Mouse (Mus musculus) kidney, adult 2 months (tissue): ENCODE measurements around the gene Cenpu. TPM values are rescaled to one million over a fixed set of nuclear protein-coding genes. Genes with fewer than 3 reads are reported as not detected.
"Not testable (repeated sequence)": the region's sequence is repeated elsewhere in the genome, so short reads cannot be mapped to it uniquely, and the experiment has no call there.

Experiments
- DNase-seq: peaks from one replicate; pipeline ENCODE4 v3.0.0; 2021
- H3K27ac ChIP-seq: fragments of 200-500 bp; 2 replicates; pipeline ENCODE4 v1.5.1; 2012; ENCODE audit warnings: low read depth, low read length, control low read depth, inconsistent platforms; ENCODE audit not compliant: insufficient read depth
- H3K27me3 ChIP-seq: fragments of 200-500 bp; replicated peaks from 2 replicates; pipeline ENCODE4 v1.6.1; 2012; ENCODE audit warnings: mild to moderate bottlenecking, moderate library complexity, low read length, inconsistent platforms; ENCODE audit not compliant: control insufficient read depth, insufficient read depth
- H3K36me3 ChIP-seq: fragments of 200-500 bp; 2 replicates; pipeline ENCODE4 v1.6.1; 2012; ENCODE audit warnings: mild to moderate bottlenecking, moderate library complexity, low read length, inconsistent platforms; ENCODE audit not compliant: control insufficient read depth, insufficient read depth
- H3K4me1 ChIP-seq: fragments of 200-500 bp; 2 replicates; pipeline ENCODE4 v1.6.1; 2011; ENCODE audit warnings: low read length; ENCODE audit not compliant: control insufficient read depth, insufficient read depth
- H3K4me3 ChIP-seq: fragments of 200-500 bp; 2 replicates; pipeline ENCODE4 v1.5.1; 2011; ENCODE audit warnings: mild to moderate bottlenecking, low read depth, low read length, control low read depth; ENCODE audit not compliant: insufficient read depth
- CTCF ChIP-seq: fragments of 200-500 bp; conservative IDR thresholded peaks from 2 replicates; pipeline ENCODE4 v1.5.1; 2011; ENCODE audit warnings: low read depth, mild to moderate bottlenecking, control low read depth, low read length, moderate library complexity, mixed read lengths; ENCODE audit not compliant: insufficient read depth, insufficient read length
- POLR2A ChIP-seq: fragments of 200-500 bp; IDR thresholded peaks from one replicate; pipeline ENCODE4 v1.6.1; 2011; ENCODE audit warnings: low read depth, low read length, control low read depth
- WGBS: fragments of 180-500 bp; shearing (Covaris S2); methylation state at CpG from one replicate; pipeline ENCODE4 v1.1.7; 2018; 5-methylcytosine and 5-hydroxymethylcytosine counted together
- polyA plus RNA-seq: library from polyadenylated mRNA; depleted of rRNA; stranded (reverse); fragments of >200 nt; gene quantifications from 2 replicates; pipeline ENCODE4 v1.2.3, GENCODE M21; 2012

The Cenpu gene
- polyA plus RNA-seq, 1 experiment = 0.67 TPM

DNA sequence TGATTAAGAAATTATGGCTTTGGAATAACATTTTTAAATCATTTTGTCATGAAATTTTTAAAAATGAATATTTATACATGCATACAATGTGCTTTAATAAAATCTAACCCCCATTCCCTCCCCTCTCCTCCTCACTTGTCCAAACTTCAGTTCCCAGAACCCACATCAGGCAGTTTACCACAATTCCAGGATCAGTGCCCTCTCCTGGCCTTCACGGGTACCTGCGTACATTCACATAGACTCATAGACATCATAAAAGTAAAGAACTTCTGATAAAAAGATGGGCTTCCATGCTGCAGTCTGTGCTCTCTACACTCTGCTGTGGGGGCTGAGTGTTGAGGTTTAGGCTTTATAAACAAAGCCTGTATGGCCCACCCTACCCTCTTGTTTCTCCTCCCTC lies 17.1 kb downstream of the Cenpu start:
- no peak for DNase-seq
- no peaks in the 10 kb centered on the region for H3K27me3 ChIP-seq
- WGBS = 81% methylated on average over 2 of the region's 2 CpGs
- H3K27ac ChIP-seq = no peak overlapping the region
- TF ChIP-seq CTCF = peak; percentile 46
- TF ChIP-seq POLR2A = no peak
- H3K4me1 ChIP-seq = no peaks in the 10 kb centered on the region
- H3K4me3 ChIP-seq = no peak overlapping the region
- no peaks in the 10 kb centered on the region for H3K36me3 ChIP-seq

DNA sequence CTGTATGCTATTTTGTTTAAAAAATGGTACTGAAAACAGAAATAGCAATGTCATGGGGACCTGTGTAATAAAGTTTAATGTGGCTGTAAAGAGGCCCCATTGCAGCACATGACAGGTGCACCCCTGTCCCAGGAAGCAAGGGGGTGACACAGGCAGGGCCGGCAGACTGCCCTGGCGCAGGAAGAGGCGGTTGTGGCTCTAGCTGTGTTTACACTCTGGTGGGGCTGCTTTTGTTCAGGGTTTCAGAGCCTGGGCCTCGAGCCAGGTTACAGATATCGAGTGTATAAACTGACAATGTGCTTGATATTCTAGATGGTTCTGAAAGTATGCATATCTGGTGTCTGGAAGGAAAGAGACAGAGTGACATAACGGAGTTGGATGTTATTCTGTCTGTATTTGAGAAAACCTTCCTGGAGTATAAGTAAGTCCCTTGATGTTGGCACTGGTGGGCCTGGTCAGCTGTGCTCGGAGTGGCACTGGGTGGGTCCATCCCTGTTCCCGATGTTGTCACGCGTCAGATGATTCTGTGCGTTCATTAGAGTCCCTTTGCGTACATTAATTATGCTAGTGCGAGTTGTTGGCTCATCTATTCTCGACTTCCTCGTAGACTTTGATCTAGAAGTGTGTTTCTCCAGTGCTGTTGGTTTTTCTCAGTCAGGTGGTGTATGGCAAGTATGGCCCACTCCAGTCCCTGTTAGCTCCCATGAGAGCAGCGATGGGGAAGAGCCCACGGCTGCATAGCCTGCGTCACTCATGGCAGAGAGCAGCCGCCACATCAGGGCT lies 18.0 kb downstream of the Cenpu start:
- no peak overlapping the region for H3K4me3 ChIP-seq
- H3K27ac ChIP-seq = no peak overlapping the region
- H3K4me1 ChIP-seq = no peaks in the 10 kb centered on the region
- TF ChIP-seq POLR2A (no peak), CTCF (no peak)
- no peaks in the 10 kb centered on the region for H3K27me3 ChIP-seq
- WGBS = 89% methylated on average over 19 of the region's 19 CpGs
- DNase-seq = no peak
- no peaks in the 10 kb centered on the region for H3K36me3 ChIP-seq

DNA sequence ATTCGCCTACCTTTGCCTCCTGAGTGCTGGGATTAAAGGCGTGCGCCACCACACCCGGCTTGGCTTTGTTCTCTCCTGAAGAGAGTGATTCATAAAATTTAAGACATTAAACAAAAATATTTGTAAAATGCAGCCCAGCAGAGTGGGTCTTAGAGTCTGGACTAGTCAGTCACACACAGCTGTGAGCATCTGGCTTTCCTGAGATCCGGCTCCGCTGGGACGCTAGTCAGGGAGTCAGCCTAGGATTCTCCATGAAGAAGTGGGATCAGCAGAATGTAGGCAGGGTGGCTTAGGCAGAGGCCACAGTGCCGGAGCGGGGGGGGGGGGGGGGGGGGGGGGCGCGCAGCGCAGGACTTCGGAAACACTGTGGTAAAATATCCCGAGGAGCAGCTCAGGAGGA lies 18.8 kb downstream of the Cenpu start:
- WGBS = 85% methylated on average over 14 of the region's 14 CpGs
- H3K36me3 ChIP-seq = no peaks in the 10 kb centered on the region
- no peaks in the 10 kb centered on the region for H3K4me1 ChIP-seq
- H3K27me3 ChIP-seq = no peaks in the 10 kb centered on the region
- TF ChIP-seq CTCF (no peak), POLR2A (no peak)
- no peak for DNase-seq
- no peak overlapping the region for H3K27ac ChIP-seq
- H3K4me3 ChIP-seq = no peak overlapping the region

DNA sequence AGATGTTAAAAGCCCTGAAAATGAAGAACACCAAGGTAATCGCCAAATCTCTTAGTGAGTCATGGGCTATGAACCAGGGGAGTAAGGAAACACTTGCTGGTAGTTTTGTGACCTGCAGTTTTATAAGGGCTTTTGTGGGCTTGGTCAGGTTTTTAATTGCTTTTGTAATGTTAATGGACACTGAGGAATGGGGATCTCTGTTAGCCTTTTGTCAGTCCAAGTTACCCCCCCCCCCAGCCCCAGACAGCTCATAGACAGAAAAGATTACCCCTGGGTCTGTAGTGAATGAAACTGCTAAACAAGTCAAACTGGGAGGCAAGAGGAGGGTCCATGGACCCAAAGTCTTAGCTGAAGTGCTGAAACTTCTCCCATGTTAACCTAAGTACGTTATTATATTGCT lies 21.6 kb downstream of the Cenpu start:
- no peaks in the 10 kb centered on the region; the same call in 1 of the 2 replicates for H3K36me3 ChIP-seq
- WGBS = 91% methylated on average over 2 of the region's 2 CpGs

GRCm38 (mm10) chr8:46573964-46574363 lies 22.1 kb downstream of the Cenpu start:
- no peak for TF ChIP-seq POLR2A
- TF ChIP-seq CTCF = no peak
- WGBS = 88% methylated on average over 2 of the region's 2 CpGs
- no peak for DNase-seq
- no peak overlapping the region for H3K4me3 ChIP-seq
- H3K27ac ChIP-seq = no peak overlapping the region
- H3K4me1 ChIP-seq = no peaks in the 10 kb centered on the region
- H3K27me3 ChIP-seq = no peaks in the 10 kb centered on the region
- no peaks in the 10 kb centered on the region; the same call in 1 of the 2 replicates for H3K36me3 ChIP-seq

More for the DNA sequence above, 21.6 kb downstream of the Cenpu start:
- Histone ChIP-seq H3K4me3 (no peak overlapping the region), H3K27me3 (no peaks in the 10 kb centered on the region), H3K4me1 (no peaks in the 10 kb centered on the region), H3K27ac (no peak overlapping the region)
- TF ChIP-seq CTCF (no peak), POLR2A (no peak)
- DNase-seq = no peak

GRCm38 (mm10) chr8:46578794-46579193 lies 27.0 kb downstream of the Cenpu start:
- no peak overlapping the region for H3K4me3 ChIP-seq
- TF ChIP-seq POLR2A = no peak
- no peak for TF ChIP-seq CTCF
- WGBS = 97% methylated on average over 9 of the region's 9 CpGs
- no peak overlapping the region for H3K27ac ChIP-seq
- DNase-seq = no peak
- H3K4me1 ChIP-seq = no peaks in the 10 kb centered on the region
- no peaks in the 10 kb centered on the region for H3K27me3 ChIP-seq
- no peaks in the 10 kb centered on the region; the same call in 1 of the 2 replicates for H3K36me3 ChIP-seq

- not testable (repeated sequence) for H3K4me1 ChIP-seq, H3K36me3 ChIP-seq, H3K4me3 ChIP-seq, DNase-seq, H3K27ac ChIP-seq, H3K27me3 ChIP-seq
- 81% methylated on average over 4 of the region's 4 CpGs for WGBS
Measured at GRCm38 (mm10) chr8:46584328-46584727, 32.5 kb downstream of the Cenpu start.

GRCm38 (mm10) chr8:46585576-46585975 lies 33.7 kb downstream of the Cenpu start:
- H3K4me3 ChIP-seq = no peak overlapping the region
- no peaks in the 10 kb centered on the region for H3K4me1 ChIP-seq
- 52% methylated on average over 3 of the region's 3 CpGs for WGBS
- H3K27ac ChIP-seq = no peak overlapping the region
- H3K27me3 ChIP-seq = no peaks in the 10 kb centered on the region
- TF ChIP-seq POLR2A (no peak), CTCF (no peak)
- H3K36me3 ChIP-seq = no peaks in the 10 kb centered on the region
- no peak for DNase-seq
